ENCODE assay signal across 8 mouse cellular contexts in genomic region chr17:57247393-57248200, GRCm38 (mm10). TPM values are rescaled to one million over a fixed set of nuclear protein-coding genes. Genes with fewer than 3 reads are reported as not detected.
DNase-seq lines count a peak whose midpoint lies in the region; ATAC-seq and TF ChIP-seq lines count a peak whose summit lies in the region.

No protein-coding gene starts in this region.

- no peaks in the 10 kb centered on the region for H3K9me3 ChIP-seq in embryonic facial prominence, embryonic 14.5 days (ENCODE audit: control insufficient read depth, low read length)
- H3K9me3 ChIP-seq in limb, embryonic 13.5 days = no peaks in the 10 kb centered on the region
- H3K9me3 ChIP-seq in midbrain, embryonic 16.5 days (replicated peaks; ENCODE audit: control insufficient read depth, low read length, poor library complexity, severe bottlenecking) = no peaks in the 10 kb centered on the region

- TF ChIP-seq POLR2A in heart, adult 2 months (IDR thresholded peaks at IDR 0.05; ENCODE audit: insufficient read depth, low read depth, low read length) = peak; percentile 95

- H3K4me2 ChIP-seq in embryonic facial prominence, embryonic 14.5 days (ENCODE audit: low read depth, low read length) = peak overlapping the region; percentile 81
- peak overlapping the region; percentile 98 for H3K4me2 ChIP-seq in limb, embryonic 13.5 days (replicated peaks)
- peak overlapping the region; percentile 94 for H3K4me2 ChIP-seq in midbrain, embryonic 16.5 days (ENCODE audit: low read length)

- H3K9ac ChIP-seq in embryonic facial prominence, embryonic 14.5 days (ENCODE audit: low read depth, low read length) = peak overlapping the region; percentile 78
- H3K9ac ChIP-seq in heart, adult 2 months (ENCODE audit: low read depth, low read length) = peak overlapping the region; percentile 88
- H3K9ac ChIP-seq in limb, embryonic 13.5 days = peak overlapping the region; percentile 79
- peak overlapping the region; percentile 90 for H3K9ac ChIP-seq in midbrain, embryonic 16.5 days (ENCODE audit: low read depth, low read length)

- no peak for TF ChIP-seq CTCF in heart, adult 2 months (IDR thresholded peaks at IDR 0.05)

- H3K79me2 ChIP-seq in heart, adult 2 months (replicated peaks; ENCODE audit: control insufficient read depth, insufficient read depth, low read length) = no peaks in the 10 kb centered on the region

- under 1% methylated on average over 46 of the region's 46 CpGs for WGBS in embryonic facial prominence, embryonic 14.5 days
- under 1% methylated on average over 46 of the region's 46 CpGs for WGBS in heart, adult 2 months
- WGBS in limb, embryonic 13.5 days = under 1% methylated on average over 46 of the region's 46 CpGs
- WGBS in midbrain, embryonic 16.5 days = 0% methylated on average over 46 of the region's 46 CpGs

- H3K36me3 ChIP-seq in embryonic facial prominence, embryonic 14.5 days (ENCODE audit: control insufficient read depth, insufficient read depth, low read length) = peaks cover 5% of the 10 kb centered on the region; the same call in 1 of the 2 replicates
- H3K36me3 ChIP-seq in heart, adult 2 months (ENCODE audit: control insufficient read depth, insufficient read depth, low read length) = peaks cover 2% of the 10 kb centered on the region; the same call in 1 of the 2 replicates
- peaks cover 20% of the 10 kb centered on the region for H3K36me3 ChIP-seq in limb, embryonic 13.5 days
- H3K36me3 ChIP-seq in midbrain, embryonic 16.5 days (ENCODE audit: control insufficient read depth, insufficient read depth, low read length) = no peaks in the 10 kb centered on the region

- H3K4me1 ChIP-seq in embryonic facial prominence, embryonic 14.5 days (ENCODE audit: control insufficient read depth, insufficient read depth, low read length) = peaks cover 11% of the 10 kb centered on the region
- H3K4me1 ChIP-seq in heart, adult 2 months (ENCODE audit: control insufficient read depth, insufficient read depth, low read length) = peaks cover 4% of the 10 kb centered on the region
- peaks cover 29% of the 10 kb centered on the region for H3K4me1 ChIP-seq in limb, embryonic 13.5 days
- peaks cover 24% of the 10 kb centered on the region for H3K4me1 ChIP-seq in midbrain, embryonic 16.5 days (ENCODE audit: control insufficient read depth, insufficient read depth, low read length)

- peak overlapping the region; percentile 64 for H3K4me3 ChIP-seq in embryonic facial prominence, embryonic 14.5 days (ENCODE audit: low read depth, low read length)
- H3K4me3 ChIP-seq in heart, adult 2 months = peak overlapping the region; percentile 88
- peak overlapping the region; percentile 81 for H3K4me3 ChIP-seq in limb, embryonic 13.5 days
- H3K4me3 ChIP-seq in midbrain, embryonic 16.5 days (ENCODE audit: low read depth, low read length) = peak overlapping the region; percentile 68

- H3K27me3 ChIP-seq in embryonic facial prominence, embryonic 14.5 days (replicated peaks; ENCODE audit: control insufficient read depth, insufficient read depth, low read length) = no peaks in the 10 kb centered on the region
- no peaks in the 10 kb centered on the region for H3K27me3 ChIP-seq in heart, adult 2 months (ENCODE audit: control insufficient read depth, insufficient read depth, low read length)
- no peaks in the 10 kb centered on the region for H3K27me3 ChIP-seq in limb, embryonic 13.5 days
- no peaks in the 10 kb centered on the region; the same call in 1 of the 2 replicates for H3K27me3 ChIP-seq in midbrain, embryonic 16.5 days (ENCODE audit: control insufficient read depth, insufficient read depth, low read depth, low read length)

- intact Hi-C loops in heart, adult 2 months (cut with DNase I) = loop anchor here (2.0 kb wide), 2 partner anchors 27 to 257 kb away; partner anchors contain the start of gene Clpp

- peak overlapping the region; percentile 95 for H3K27ac ChIP-seq in embryonic facial prominence, embryonic 14.5 days (replicated peaks; ENCODE audit: low read depth, low read length)
- peak overlapping the region; percentile 96 for H3K27ac ChIP-seq in heart, adult 2 months
- H3K27ac ChIP-seq in limb, embryonic 13.5 days = peak overlapping the region; percentile 96
- H3K27ac ChIP-seq in midbrain, embryonic 16.5 days (ENCODE audit: low read length) = peak overlapping the region; percentile 99

- peak; percentile 44; the same call in 1 of the 2 replicates for TF ChIP-seq EP300 in heart, adult 2 months (IDR thresholded peaks at IDR 0.05; ENCODE audit: insufficient read depth, low read depth, low read length)

- DNase-seq in 3T3-L1 (ENCODE audit: low read depth, low spot score) = peak; percentile 100
- DNase-seq in adrenal gland, postnatal 4 days (ENCODE audit: low spot score in 2 of 2) = peak; percentile 62 to 82
- peak; percentile 100 for DNase-seq in embryonic facial prominence, embryonic 14.5 days (ENCODE audit: low spot score)
- DNase-seq in heart, adult 2 months = peak; percentile 89 to 96
- peak; percentile 96 to 99 for DNase-seq in kidney, adult 8-10 months
- DNase-seq in spleen, postnatal 10 days (ENCODE audit: low spot score in 2 of 2) = peak; percentile 78 to 85

- ATAC-seq in embryonic facial prominence, embryonic 14.5 days (ENCODE audit: low read depth) = peak; percentile 95
- ATAC-seq in limb, embryonic 13.5 days (ENCODE audit: low FRiP score, low read depth) = peak; percentile 93
- peak; percentile 96 for ATAC-seq in midbrain, embryonic 16.5 days

RNA-seq across cellular contexts. Expression of gene Gpr108, which starts 0.6 kb away (rescaled TPM):
- total RNA-seq in adrenal gland, postnatal 4 days (2021) = 10 to 100 TPM; 50.3 to 52.5 TPM
- polyA plus RNA-seq in embryonic facial prominence, embryonic 14.5 days (2014; fragmentation: Nextera tagmentation; extraction: Ambion mirVana) = 36.9 and 37.1 TPM in 2 replicates
- total RNA-seq in heart, adult 2 months (2021) = 10 to 100 TPM; 27.8 to 32.7 TPM
- polyA plus RNA-seq in heart, adult 2 months (2012; rRNA removed) = 37.9 and 48.3 TPM in 2 replicates
- polyA plus RNA-seq in limb, embryonic 13.5 days (2015; fragmentation: Nextera tagmentation; extraction: Ambion mirVana) = 34.5 and 36.5 TPM in 2 replicates
- 18.7 and 21.1 TPM in 2 replicates for polyA plus RNA-seq in midbrain, embryonic 16.5 days (2015; fragmentation: Nextera tagmentation; extraction: Ambion mirVana)

RNA-seq across cellular contexts. Expression of gene Trip10, which starts 1.7 kb away (rescaled TPM):
- 10 to 100 TPM; 52.1 to 58.4 TPM for total RNA-seq in adrenal gland, postnatal 4 days (2021)
- polyA plus RNA-seq in embryonic facial prominence, embryonic 14.5 days (2014; fragmentation: Nextera tagmentation; extraction: Ambion mirVana) = 32.3 and 36.0 TPM in 2 replicates
- 100 to 1,000 TPM; 107 to 128 TPM for total RNA-seq in heart, adult 2 months (2021)
- polyA plus RNA-seq in heart, adult 2 months (2012; rRNA removed) = 69.0 and 83.2 TPM in 2 replicates
- polyA plus RNA-seq in limb, embryonic 13.5 days (2015; fragmentation: Nextera tagmentation; extraction: Ambion mirVana) = 28.8 and 38.1 TPM in 2 replicates
- polyA plus RNA-seq in midbrain, embryonic 16.5 days (2015; fragmentation: Nextera tagmentation; extraction: Ambion mirVana) = 9.2 and 9.4 TPM in 2 replicates

RNA-seq across cellular contexts. Expression of gene C3, which starts 19.7 kb away (rescaled TPM):
- total RNA-seq in adrenal gland, postnatal 4 days (2021) = 100 to 1,000 TPM in 1 of 2 experiments, 10 to 100 TPM in 1; 60.7 to 452 TPM
- 2.0 and 4.6 TPM in 2 replicates for polyA plus RNA-seq in embryonic facial prominence, embryonic 14.5 days (2014; fragmentation: Nextera tagmentation; extraction: Ambion mirVana)
- 10 to 100 TPM; 91.5 to 91.6 TPM for total RNA-seq in heart, adult 2 months (2021)
- 119 and 160 TPM in 2 replicates for polyA plus RNA-seq in heart, adult 2 months (2012; rRNA removed)
- 0.31 and 0.59 TPM in 2 replicates for polyA plus RNA-seq in limb, embryonic 13.5 days (2015; fragmentation: Nextera tagmentation; extraction: Ambion mirVana)
- 1.6 and 2.8 TPM in 2 replicates for polyA plus RNA-seq in midbrain, embryonic 16.5 days (2015; fragmentation: Nextera tagmentation; extraction: Ambion mirVana)

RNA-seq across cellular contexts. Expression of gene Vav1, which starts 31.3 kb away (rescaled TPM):
- 1 to 10 TPM; 2.7 to 3.3 TPM for total RNA-seq in adrenal gland, postnatal 4 days (2021)
- polyA plus RNA-seq in embryonic facial prominence, embryonic 14.5 days (2014; fragmentation: Nextera tagmentation; extraction: Ambion mirVana) = 4.0 and 4.8 TPM in 2 replicates
- 1 to 10 TPM; 1.9 to 2.2 TPM for total RNA-seq in heart, adult 2 months (2021)
- polyA plus RNA-seq in heart, adult 2 months (2012; rRNA removed) = 1.8 and 2.0 TPM in 2 replicates
- polyA plus RNA-seq in limb, embryonic 13.5 days (2015; fragmentation: Nextera tagmentation; extraction: Ambion mirVana) = 2.1 and 2.7 TPM in 2 replicates
- polyA plus RNA-seq in midbrain, embryonic 16.5 days (2015; fragmentation: Nextera tagmentation; extraction: Ambion mirVana) = 1.2 and 1.3 TPM in 2 replicates

RNA-seq across cellular contexts. Expression of gene Tnfsf14, which starts 53.6 kb away (rescaled TPM):
- total RNA-seq in adrenal gland, postnatal 4 days (2021) = under 1 TPM in 1 of 2 experiments, not detected in 1; 0.28 TPM
- 0.08 TPM in 1 of 2 replicates, not detected in the other for polyA plus RNA-seq in embryonic facial prominence, embryonic 14.5 days (2014; fragmentation: Nextera tagmentation; extraction: Ambion mirVana)
- under 1 TPM; 0.11 to 0.13 TPM for total RNA-seq in heart, adult 2 months (2021)
- 0.18 TPM in 2 replicates for polyA plus RNA-seq in heart, adult 2 months (2012; rRNA removed)
- polyA plus RNA-seq in limb, embryonic 13.5 days (2015; fragmentation: Nextera tagmentation; extraction: Ambion mirVana) = 0.20 TPM in 1 of 2 replicates, not detected in the other
- polyA plus RNA-seq in midbrain, embryonic 16.5 days (2015; fragmentation: Nextera tagmentation; extraction: Ambion mirVana) = not detected in 2 replicates

Comparison
In these comparisons a context has a peak if more than half of its experiments do, and no peak if none do; other contexts are left out.
1. Peak in every context shown above with its lines: DNase-seq, ATAC-seq, H3K4me3 ChIP-seq and H3K27ac ChIP-seq.
2. RNA of gene C3, which starts 19.7 kb away (polyA plus RNA-seq): 119 to 160 TPM in heart, adult 2 months; 2.0 to 4.6 TPM in embryonic facial prominence, embryonic 14.5 days, 1.6 to 2.8 TPM in midbrain, embryonic 16.5 days and 0.31 to 0.59 TPM in limb, embryonic 13.5 days; every median in the first group is over 10 times any median in the second.